Mouse (Mus musculus) erythroblast, embryonic 14.5 days (primary cell): ENCODE results near the gene Klhl25. TPM values are rescaled to one million over a fixed set of nuclear protein-coding genes. Genes with fewer than 3 reads are reported as not detected.
A peak's percentile ranks its signal among the peaks of the same experiment; 100 is the strongest.
"Not testable (repeated sequence)": the region's sequence is repeated elsewhere in the genome, so short reads cannot be mapped to it uniquely, and the experiment has no call there.

ENCODE experiments used
- H3K27me3 ChIP-seq: 2 replicates; pipeline ENCODE4 v1.6.1; 2012; ENCODE audit warnings: inconsistent platforms; ENCODE audit not compliant: control insufficient read depth
- H3K36me3 ChIP-seq: 2 replicates; pipeline ENCODE4 v1.6.1; 2012; ENCODE audit warnings: mild to moderate bottlenecking, inconsistent platforms; ENCODE audit not compliant: control insufficient read depth
- H3K4me1 ChIP-seq: 2 replicates; pipeline ENCODE4 v1.6.1; 2012; ENCODE audit warnings: inconsistent platforms; ENCODE audit not compliant: control insufficient read depth
- H3K4me3 ChIP-seq: replicated peaks from 2 replicates; pipeline ENCODE3; 2012; ENCODE audit warnings: moderate library complexity, mild to moderate bottlenecking, inconsistent platforms
- H3K9me3 ChIP-seq: 2 replicates; pipeline ENCODE4 v1.6.1; 2012; ENCODE audit warnings: low read length, inconsistent platforms, mixed read lengths; ENCODE audit not compliant: control insufficient read depth
- GATA1 ChIP-seq: IDR thresholded peaks from 2 replicates; pipeline ENCODE4 v1.6.1; 2012; ENCODE audit warnings: low read length, inconsistent platforms, mixed read lengths
- TAL1 ChIP-seq: IDR thresholded peaks from 3 replicates; pipeline ENCODE4 v1.6.1; 2012; ENCODE audit warnings: low read length, inconsistent platforms, mixed read lengths
- polyA plus RNA-seq: library from polyadenylated mRNA; stranded (reverse); fragments of >175 nt; gene quantifications from 2 replicates; pipeline ENCODE4 v1.2.3, GENCODE M21; 2012

The Klhl25 gene
- polyA plus RNA-seq, 1 experiment, result 1.3 TPM

DNA sequence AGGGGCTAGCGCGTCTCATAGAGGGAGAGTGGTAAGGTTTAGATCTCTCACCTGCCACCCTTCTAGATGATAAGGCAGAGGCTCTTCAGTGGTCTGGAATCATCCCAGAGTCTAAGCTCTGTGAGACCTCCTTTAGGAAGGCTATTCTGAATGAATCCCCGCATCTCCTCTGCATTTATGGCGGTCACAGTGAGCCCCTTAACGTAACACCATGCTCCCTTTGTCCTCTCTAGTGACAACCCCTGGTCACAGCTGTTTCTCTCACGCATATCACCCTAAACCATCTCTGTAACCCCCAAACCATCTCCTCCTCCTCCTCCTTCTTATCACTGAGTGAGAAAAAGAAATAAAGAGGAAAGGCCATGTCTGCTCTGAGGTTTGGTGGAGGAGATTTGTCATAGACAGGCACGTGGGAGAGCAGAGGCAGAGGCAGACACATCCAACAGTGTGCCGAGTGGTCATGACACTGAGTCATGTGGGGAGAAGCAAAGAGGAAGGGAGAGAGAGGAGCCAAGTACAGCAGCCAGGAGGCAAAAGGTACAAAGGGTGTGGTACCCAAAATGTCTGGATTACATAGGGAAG, 25.9 kb upstream of the Klhl25 start:
- TF ChIP-seq TAL1 (no peak), GATA1 (no peak)
- H3K9me3 ChIP-seq, result no peaks in the 10 kb centered on the region
- no peaks in the 10 kb centered on the region for H3K27me3 ChIP-seq
- H3K36me3 ChIP-seq, result no peaks in the 10 kb centered on the region
- H3K4me3 ChIP-seq, result no peak overlapping the region
- H3K4me1 ChIP-seq, result peaks cover 25% of the 10 kb centered on the region

DNA sequence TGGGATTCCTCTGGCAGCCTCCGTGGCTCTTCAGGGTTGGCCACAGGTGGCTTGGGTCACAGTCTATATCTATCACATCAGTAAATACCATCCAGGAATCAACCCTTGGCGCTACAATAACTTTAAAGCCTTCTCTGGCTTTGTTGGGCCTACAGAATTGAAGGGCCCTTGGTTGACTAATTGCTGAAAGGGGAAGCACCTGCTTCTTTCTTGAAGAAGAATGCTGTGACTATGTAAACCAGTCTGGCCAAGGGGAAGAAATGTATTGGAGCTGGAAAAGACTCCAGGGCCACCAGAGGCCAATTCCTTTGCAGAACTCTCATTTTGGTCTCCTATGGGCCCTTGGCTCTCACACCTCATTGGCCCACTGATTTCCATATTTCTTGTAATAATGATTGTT, 25.0 kb upstream of the Klhl25 start:
- H3K9me3 ChIP-seq, result no peaks in the 10 kb centered on the region
- TF ChIP-seq TAL1 (no peak), GATA1 (no peak)
- H3K4me3 ChIP-seq, result no peak overlapping the region
- H3K36me3 ChIP-seq, result no peaks in the 10 kb centered on the region
- peaks cover 34% of the 10 kb centered on the region for H3K4me1 ChIP-seq
- H3K27me3 ChIP-seq, result no peaks in the 10 kb centered on the region

DNA sequence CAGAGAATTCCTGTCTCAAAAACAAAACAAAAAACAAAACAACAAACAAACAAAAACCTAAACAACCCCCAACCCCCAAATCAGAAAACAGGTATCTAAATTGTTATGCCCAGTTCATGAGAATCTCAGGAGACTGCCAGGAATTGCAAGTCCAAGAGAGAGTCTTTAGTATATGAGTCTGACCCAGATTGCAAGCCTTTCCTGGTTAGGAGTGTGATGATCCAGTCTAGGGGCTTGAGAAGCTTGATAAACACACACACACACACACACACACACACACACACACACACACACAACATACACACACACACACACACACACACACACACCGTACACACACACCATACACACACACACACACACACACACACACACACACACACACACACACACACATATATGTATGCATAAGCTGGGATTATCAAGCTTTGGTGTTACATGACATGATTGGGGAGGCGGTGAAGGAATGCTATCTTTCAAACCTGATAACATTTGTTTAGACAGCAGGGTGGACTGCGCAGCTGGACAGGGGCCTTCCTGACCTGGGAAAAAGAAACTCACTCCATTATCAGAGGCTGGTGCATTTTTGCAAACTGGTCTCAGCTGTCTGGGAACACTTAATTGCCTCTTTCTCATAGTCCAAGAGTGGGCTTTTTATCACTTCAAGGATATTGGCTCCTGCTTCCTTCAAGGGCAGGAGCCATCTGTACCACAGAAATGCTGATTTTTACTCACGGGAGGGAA, 21.6 kb upstream of the Klhl25 start:
- H3K36me3 ChIP-seq, result peaks cover 3% of the 10 kb centered on the region
- peaks cover 64% of the 10 kb centered on the region for H3K4me1 ChIP-seq
- no peaks in the 10 kb centered on the region for H3K9me3 ChIP-seq
- H3K4me3 ChIP-seq, result no peak overlapping the region
- no peak for TF ChIP-seq TAL1
- TF ChIP-seq GATA1, result no peak
- H3K27me3 ChIP-seq, result no peaks in the 10 kb centered on the region

DNA sequence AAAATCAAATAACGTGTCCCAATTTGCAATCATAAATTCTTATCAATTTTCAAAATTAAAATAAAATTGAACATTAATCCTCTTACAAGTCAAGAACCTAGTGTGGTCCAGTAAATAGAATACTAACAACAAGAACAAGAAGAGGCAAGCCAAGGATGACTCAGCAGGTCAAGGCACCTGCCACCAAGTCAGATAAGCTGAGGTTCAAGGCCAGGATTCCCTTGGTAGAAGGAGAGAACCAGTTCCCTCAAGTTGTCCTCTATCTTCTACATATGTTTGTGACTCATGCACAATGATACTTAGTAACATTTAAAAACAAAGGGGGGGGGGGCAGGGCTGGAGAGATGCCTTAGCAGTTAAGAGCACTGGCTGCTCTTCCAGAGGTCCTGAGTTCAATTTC, 20.8 kb upstream of the Klhl25 start:
- peaks cover 61% of the 10 kb centered on the region for H3K4me1 ChIP-seq
- TF ChIP-seq GATA1, result peak; percentile 8; the same call in 1 of the 2 replicates
- TF ChIP-seq TAL1, result no peak
- no peaks in the 10 kb centered on the region for H3K27me3 ChIP-seq
- peaks cover 5% of the 10 kb centered on the region for H3K36me3 ChIP-seq
- H3K4me3 ChIP-seq, result no peak overlapping the region
- H3K9me3 ChIP-seq, result no peaks in the 10 kb centered on the region

DNA sequence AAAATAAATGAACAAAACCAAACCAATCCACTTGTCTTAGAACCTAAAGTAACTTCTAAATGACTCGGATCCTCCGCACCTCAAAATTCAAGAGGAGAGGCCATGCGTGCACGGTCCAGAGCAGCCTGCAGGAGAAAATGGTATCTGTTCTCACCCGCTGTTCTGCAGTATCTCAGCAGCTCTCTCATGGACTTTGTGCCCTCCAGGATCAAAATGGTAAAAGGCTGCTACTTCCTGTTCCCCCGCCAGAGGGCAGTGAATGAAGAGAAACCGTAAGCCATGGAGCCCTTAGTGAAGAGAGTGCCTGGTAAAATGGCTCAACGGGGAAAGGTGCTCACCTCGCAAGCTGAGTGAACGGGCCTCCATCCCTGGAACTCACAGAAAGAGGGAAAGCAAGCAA, 20.3 kb upstream of the Klhl25 start:
- TF ChIP-seq GATA1 (no peak), TAL1 (no peak)
- H3K27me3 ChIP-seq, result no peaks in the 10 kb centered on the region
- H3K4me1 ChIP-seq, result peaks cover 58% of the 10 kb centered on the region
- peaks cover 5% of the 10 kb centered on the region for H3K36me3 ChIP-seq
- no peaks in the 10 kb centered on the region for H3K9me3 ChIP-seq
- no peak overlapping the region for H3K4me3 ChIP-seq

DNA sequence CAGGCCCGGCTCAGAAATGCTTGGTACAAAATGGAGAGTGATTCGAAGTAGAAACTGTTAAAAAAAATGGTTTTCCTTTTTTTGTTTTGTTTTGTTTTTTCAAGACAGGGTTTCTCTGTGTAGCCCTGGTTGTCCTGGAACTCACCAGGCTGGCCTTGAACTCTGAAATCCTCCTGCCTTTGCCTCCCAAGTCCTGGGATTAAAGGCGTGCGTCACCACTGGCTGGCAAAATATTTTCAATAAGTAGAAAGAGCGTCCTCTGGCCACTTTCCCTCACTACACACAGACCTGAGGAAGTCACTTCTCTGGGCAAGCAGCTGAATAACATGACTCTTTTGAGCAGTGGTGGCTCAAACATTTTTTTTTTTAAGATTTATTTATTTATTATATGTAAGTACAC, 19.6 kb upstream of the Klhl25 start:
- Histone ChIP-seq H3K27me3 (no peaks in the 10 kb centered on the region), H3K9me3 (no peaks in the 10 kb centered on the region), H3K4me3 (no peak overlapping the region), H3K4me1 (peaks cover 61% of the 10 kb centered on the region), H3K36me3 (peaks cover 5% of the 10 kb centered on the region)
- TF ChIP-seq TAL1 (no peak), GATA1 (no peak)

DNA sequence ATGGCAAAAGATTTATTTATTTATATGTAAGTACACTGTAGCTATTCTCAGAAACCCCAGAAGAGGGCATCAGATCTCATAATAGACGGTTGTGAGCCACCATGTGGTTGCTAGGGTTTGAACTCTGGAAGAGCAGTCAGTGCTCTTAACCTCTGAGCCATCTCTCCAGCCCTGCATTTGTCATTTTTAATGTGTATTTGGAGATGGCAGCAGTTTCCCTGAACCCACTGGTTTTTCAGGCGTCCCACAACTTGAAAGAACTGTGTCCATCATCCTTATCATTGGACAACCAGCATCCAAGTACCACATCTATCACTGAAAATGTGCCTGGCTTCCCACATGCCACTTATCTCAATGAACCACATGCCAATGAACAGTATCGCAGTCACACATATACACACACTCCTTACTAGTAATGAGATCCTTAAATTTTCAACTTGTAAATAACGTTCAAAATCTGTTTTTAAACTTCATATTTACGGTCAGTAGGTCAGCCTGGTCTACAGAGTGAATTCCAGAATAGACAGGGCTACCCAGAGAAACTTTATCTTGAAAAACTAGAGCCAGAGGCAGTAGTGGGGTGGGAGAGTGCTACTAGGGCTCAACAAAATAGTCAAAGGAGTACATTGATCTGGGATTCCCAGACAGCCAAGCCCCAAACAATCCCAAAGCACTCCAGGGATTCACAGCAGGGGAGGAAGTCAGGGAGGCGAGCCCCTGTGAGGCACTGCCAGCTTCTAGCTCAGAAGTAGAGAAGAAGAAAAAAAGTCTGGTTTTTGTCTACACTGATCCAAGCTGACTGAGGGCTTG, 17.7 kb upstream of the Klhl25 start:
- Histone ChIP-seq H3K4me3 (peak overlapping the region; percentile 37), H3K4me1 (peaks cover 76% of the 10 kb centered on the region), H3K9me3 (no peaks in the 10 kb centered on the region), H3K27me3 (no peaks in the 10 kb centered on the region), H3K36me3 (peaks cover 5% of the 10 kb centered on the region)
- TF ChIP-seq TAL1 (peak; percentile 95), GATA1 (peak; percentile 96)

DNA sequence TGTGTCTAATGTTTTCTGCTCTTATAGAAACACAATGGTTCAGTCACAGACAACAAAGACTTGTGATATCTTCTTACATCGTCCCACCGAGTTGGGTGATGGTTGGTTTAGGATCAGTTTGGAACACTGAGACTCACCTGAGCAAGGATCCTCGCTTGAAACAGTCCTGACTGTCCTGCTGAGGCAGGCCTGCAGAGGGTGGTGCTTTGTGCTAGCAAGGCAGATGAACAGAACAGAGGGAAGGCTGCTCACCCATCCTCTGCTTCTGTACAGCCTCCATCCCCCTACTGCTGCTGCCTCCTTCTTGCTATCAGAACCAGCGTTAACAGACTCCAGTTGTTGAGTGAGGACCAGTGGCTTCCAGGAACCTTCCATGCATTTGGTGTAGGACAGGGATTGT, 14.2 kb upstream of the Klhl25 start:
- H3K4me1 ChIP-seq, result peaks cover 76% of the 10 kb centered on the region
- H3K36me3 ChIP-seq, H3K9me3 ChIP-seq, H3K27me3 ChIP-seq, H3K4me3 ChIP-seq: not testable (repeated sequence)

DNA sequence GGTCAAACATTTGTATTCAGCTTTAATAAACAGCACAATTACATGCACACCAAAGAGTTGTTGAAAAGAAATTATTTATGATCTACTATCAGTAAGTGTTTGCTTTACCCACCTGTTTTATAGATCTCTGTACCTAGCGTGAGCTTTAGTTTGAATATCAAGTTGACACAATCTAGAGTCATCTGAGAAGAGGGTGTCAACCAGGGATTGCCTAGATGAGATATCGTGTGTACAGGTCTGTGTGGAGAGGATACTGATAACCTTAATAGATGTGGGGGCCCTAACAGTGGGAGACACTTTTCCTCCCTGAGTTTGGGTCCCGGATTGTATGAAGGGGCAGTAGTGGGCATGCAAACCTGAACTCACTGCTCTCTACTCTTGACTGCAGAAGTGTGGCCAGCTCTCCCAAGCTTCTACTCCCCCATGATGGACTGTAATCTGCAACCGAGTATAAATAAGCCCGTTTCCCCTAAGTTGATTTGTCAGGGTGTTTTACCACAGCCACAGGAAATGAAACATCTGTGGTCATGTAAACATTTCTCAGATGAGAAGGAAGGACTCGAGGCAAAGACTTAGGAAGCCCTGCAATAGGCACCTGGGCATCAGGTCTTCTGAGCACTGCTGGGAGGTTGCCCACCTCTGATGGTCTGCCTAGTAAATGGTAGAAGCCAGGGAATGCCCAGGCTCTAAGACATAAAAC, 13.0 kb upstream of the Klhl25 start:
- H3K9me3 ChIP-seq, H3K36me3 ChIP-seq, H3K27me3 ChIP-seq, H3K4me3 ChIP-seq: not testable (repeated sequence)
- peaks cover 66% of the 10 kb centered on the region for H3K4me1 ChIP-seq
